Mouse (Mus musculus) embryonic stem cell, embryonic (primary cell): ENCODE measurements around the gene Olfr1277.

Source experiments
- CTCF ChIA-PET, 4 experiments: fragments of 300-600 bp in 2 of 4; fragments of 350-600 bp in 2 of 4; sonication (Branson Sonifier 250); formaldehyde crosslinking; loops; one replicate each; lab custom pipeline; 2022; ENCODE audit warnings: inconsistent platforms in 2 of 4; lab: Charles Lee
- POLR2A ChIA-PET, 4 experiments: fragments of 300-600 bp in 2 of 4; fragments of 350-600 bp in 2 of 4; sonication (Branson Sonifier 250); formaldehyde crosslinking; loops; one replicate each; lab custom pipeline; 2022; ENCODE audit warnings: antibody characterized with exemption in 4 of 4, inconsistent platforms in 1 of 4; lab: Charles Lee

The Olfr1277 gene

GRCm38 (mm10) chr2:111274006-111274405 is at the start of gene Olfr1277:
Gene Olfr1277, minus strand, starts transcription at chr2:111274106.
- ChIA-PET POLR2A (no interaction called here), CTCF (no interaction called here)

- CTCF ChIA-PET = no interaction called here
- POLR2A ChIA-PET = no interaction called here
These were observed 39.8 kb upstream of the Olfr1277 start, which contains the start of gene Olfr1280 for GRCm38 (mm10) chr2:111313717-111314116. Gene Olfr1280, plus strand, starts transcription at chr2:111314017.

GRCm38 (mm10) chr2:111300374-111300773 is 26.5 kb upstream of the Olfr1277 start, which contains the start of gene Olfr1279:
Gene Olfr1279, plus strand, starts transcription at chr2:111300635.
- CTCF ChIA-PET = no interaction called here
- POLR2A ChIA-PET = no interaction called here

- ChIA-PET CTCF (no interaction called here), POLR2A (no interaction called here)
These were observed 24.6 kb upstream of the Olfr1277 start for GRCm38 (mm10) chr2:111298541-111298940.

GRCm38 (mm10) chr2:111289836-111290235 is 15.9 kb upstream of the Olfr1277 start, which contains the start of gene Olfr1278:
Gene Olfr1278, plus strand, starts transcription at chr2:111290136.
- CTCF ChIA-PET = no interaction called here
- POLR2A ChIA-PET = no interaction called here

GRCm38 (mm10) chr2:111254216-111254615 is 19.7 kb downstream of the Olfr1277 start, which contains the start of gene Olfr1276:
Gene Olfr1276, plus strand, starts transcription at chr2:111254516.
- ChIA-PET POLR2A (no interaction called here), CTCF (no interaction called here)

GRCm38 (mm10) chr2:111235186-111235585 is 38.7 kb downstream of the Olfr1277 start, which contains the start of gene Olfr1275:
Gene Olfr1275, minus strand, starts transcription at chr2:111235286.
- POLR2A ChIA-PET = no interaction called here
- CTCF ChIA-PET = interaction anchor here in 1 of 4 experiments (0.6 kb wide), 1 partner anchor 498 kb away, joined by 9 read pairs; no protein-coding TSS in a partner anchor

GRCm38 (mm10) chr2:111229502-111229901 is 44.4 kb downstream of the Olfr1277 start, which contains the start of gene 4930430A15Rik:
Gene 4930430A15Rik, minus strand, starts transcription at chr2:111229602.
- ChIA-PET CTCF (no interaction called here), POLR2A (no interaction called here)
